Comparison of ENCODE assay signal across 32 mouse cellular contexts in the genomic region with DNA sequence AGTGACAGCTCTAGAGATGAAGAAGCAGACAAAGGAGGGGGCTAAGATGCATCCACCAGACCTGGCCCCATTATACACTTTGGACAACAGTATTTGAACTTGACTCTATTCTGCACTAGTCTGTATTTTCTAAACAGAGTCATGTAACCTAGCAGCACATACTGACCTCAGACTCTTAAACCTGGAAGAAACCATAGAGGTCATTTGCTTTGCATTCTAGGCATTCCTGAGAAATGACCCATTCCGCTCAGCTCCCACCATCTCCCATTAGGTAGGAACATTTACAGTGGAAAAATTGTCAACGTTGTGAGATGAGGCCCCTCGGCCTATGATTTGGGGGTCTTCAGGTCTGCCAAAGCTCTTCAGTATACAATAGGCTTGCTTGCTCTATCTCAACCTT.
"Had no signal": no experiment of that assay in that cellular context is flagged by ENCODE, and none has a peak within 500 bp of the region (broad histone marks: within the 10 kb centered on the region; RNA-seq: fewer than 3 reads in every experiment).

No protein-coding gene starts in this region.

- H3K9ac ChIP-seq: limb, embryonic 12.5 days; limb, embryonic 13.5 days; limb, embryonic 15.5 days; liver, embryonic 12.5 days; liver, embryonic 13.5 days; liver, embryonic 14.5 days; liver, embryonic 15.5 days; liver, postnatal 0 days; lung, embryonic 14.5 days; lung, embryonic 15.5 days; midbrain, embryonic 12.5 days; midbrain, embryonic 13.5 days; midbrain, embryonic 15.5 days; neural tube, embryonic 12.5 days had no signal

- H3K9me3 ChIP-seq: limb, embryonic 10.5 days; limb, embryonic 12.5 days; limb, embryonic 13.5 days; limb, embryonic 15.5 days; liver, embryonic 12.5 days; liver, embryonic 13.5 days; liver, embryonic 15.5 days; lung, embryonic 15.5 days; megakaryocyte, embryonic 14.5 days; midbrain, embryonic 10.5 days; midbrain, embryonic 12.5 days; midbrain, embryonic 13.5 days; midbrain, embryonic 15.5 days; neural tube, embryonic 12.5 days had no signal

- ATAC-seq: liver, embryonic 12.5 days; liver, postnatal 0 days; lung, postnatal 0 days; midbrain, embryonic 13.5 days; midbrain, embryonic 15.5 days; midbrain, embryonic 16.5 days had no signal

- H3K27ac ChIP-seq: limb, embryonic 10.5 days; limb, embryonic 12.5 days; limb, embryonic 13.5 days; limb, embryonic 15.5 days; liver, embryonic 12.5 days; liver, embryonic 13.5 days; liver, embryonic 14.5 days; liver, embryonic 15.5 days; lung, embryonic 15.5 days; macrophage; midbrain, embryonic 10.5 days; midbrain, embryonic 12.5 days; midbrain, embryonic 13.5 days; midbrain, embryonic 15.5 days; neural tube, embryonic 12.5 days had no signal

- H3K27me3 ChIP-seq: limb, embryonic 12.5 days; limb, embryonic 13.5 days; limb, embryonic 15.5 days; liver, embryonic 12.5 days; liver, embryonic 13.5 days; liver, embryonic 15.5 days; lung, embryonic 15.5 days; megakaryocyte, embryonic 14.5 days; midbrain, embryonic 12.5 days; midbrain, embryonic 13.5 days; midbrain, embryonic 15.5 days; neural tube, embryonic 12.5 days had no signal

- DNase-seq: left cerebral cortex, postnatal 4 days; liver; liver, embryonic 13.5 days; liver, postnatal 0 days; lung, adult 18-20 months; lung, adult 2 months; lung, embryonic 14.5 days; lung, postnatal 10 days; lung, postnatal 14 days; lung, postnatal 36 days; lung, postnatal 4 days; midbrain, embryonic 14.5 days had no signal

- H3K4me2 ChIP-seq: limb, embryonic 12.5 days; limb, embryonic 13.5 days; limb, embryonic 15.5 days; liver, embryonic 11.5 days; liver, embryonic 12.5 days; liver, embryonic 13.5 days; liver, embryonic 15.5 days; lung, embryonic 14.5 days; lung, embryonic 15.5 days; midbrain, embryonic 11.5 days; midbrain, embryonic 12.5 days; midbrain, embryonic 13.5 days; midbrain, embryonic 15.5 days; neural tube, embryonic 12.5 days had no signal

- H3K4me3 ChIP-seq: limb, embryonic 10.5 days; limb, embryonic 12.5 days; limb, embryonic 13.5 days; limb, embryonic 15.5 days; liver, embryonic 12.5 days; liver, embryonic 13.5 days; liver, embryonic 15.5 days; lung, embryonic 15.5 days; megakaryocyte, embryonic 14.5 days; midbrain, embryonic 10.5 days; midbrain, embryonic 12.5 days; midbrain, embryonic 13.5 days; midbrain, embryonic 15.5 days; myocyte; neural tube, embryonic 12.5 days had no signal

- H3K4me1 ChIP-seq: liver, embryonic 12.5 days; liver, embryonic 13.5 days; liver, embryonic 15.5 days; lung, embryonic 15.5 days; midbrain, embryonic 10.5 days; midbrain, embryonic 12.5 days; midbrain, embryonic 13.5 days; midbrain, embryonic 15.5 days; neural tube, embryonic 12.5 days had no signal

- H3K36me3 ChIP-seq: limb, embryonic 10.5 days; liver, embryonic 12.5 days; liver, embryonic 13.5 days; liver, embryonic 15.5 days; lung, embryonic 15.5 days; midbrain, embryonic 10.5 days; midbrain, embryonic 12.5 days; midbrain, embryonic 13.5 days; midbrain, embryonic 15.5 days; neural tube, embryonic 12.5 days had no signal
